Mouse (Mus musculus) cerebellum, adult 9-11 months (tissue): ENCODE results near the gene Hfe2.

Source experiments
- DNase-seq: peaks from one replicate; pipeline ENCODE4 v3.0.0; 2022

Hfe2 gene

DNA sequence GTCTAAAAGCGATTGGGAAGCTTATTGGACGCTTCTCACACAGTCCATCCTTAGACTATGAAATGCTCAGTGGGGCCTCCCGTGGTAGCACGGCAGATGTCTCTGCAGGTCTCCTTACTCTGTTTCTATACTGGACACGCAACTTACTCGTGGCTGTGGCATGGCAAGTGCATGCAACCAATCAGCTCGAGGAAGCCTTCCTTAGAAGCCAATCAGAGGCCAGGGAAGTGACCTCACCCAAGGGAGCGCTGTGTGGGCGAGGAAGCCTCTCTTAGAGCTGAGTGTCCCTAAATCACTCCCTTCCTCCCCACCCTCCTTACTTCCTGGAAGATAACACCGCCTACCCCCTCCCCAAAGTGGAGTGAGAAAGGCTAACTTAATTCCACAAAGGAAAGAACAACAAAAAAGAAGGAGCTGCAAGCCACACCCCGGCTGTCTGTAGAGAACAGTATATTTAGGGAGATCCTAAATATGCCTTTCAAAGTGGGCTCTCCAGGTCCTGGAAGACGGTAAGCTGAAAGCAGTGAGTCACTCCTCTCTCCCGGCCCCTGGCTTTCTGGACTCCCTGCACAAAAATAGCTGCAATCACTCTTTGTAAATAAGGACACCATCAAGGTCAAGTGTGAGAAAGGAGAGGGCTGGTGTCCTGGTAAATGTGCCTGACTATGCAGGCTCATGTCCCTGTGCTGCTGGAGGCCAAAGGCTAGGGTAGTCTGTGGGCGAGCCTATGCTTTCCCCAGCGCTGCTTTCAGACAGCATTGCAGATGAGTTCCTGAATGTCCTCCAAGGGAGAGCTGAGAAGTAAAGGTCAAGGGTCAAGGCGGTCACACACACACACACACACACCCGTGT is 51.9 kb downstream of the Hfe2 start, which contains the start of gene Gm16253:
TSS of gene Gm16253 (plus strand) at position 295 of the 852 bp plus-strand sequence.
- peak; percentile 88 for DNase-seq

DNA sequence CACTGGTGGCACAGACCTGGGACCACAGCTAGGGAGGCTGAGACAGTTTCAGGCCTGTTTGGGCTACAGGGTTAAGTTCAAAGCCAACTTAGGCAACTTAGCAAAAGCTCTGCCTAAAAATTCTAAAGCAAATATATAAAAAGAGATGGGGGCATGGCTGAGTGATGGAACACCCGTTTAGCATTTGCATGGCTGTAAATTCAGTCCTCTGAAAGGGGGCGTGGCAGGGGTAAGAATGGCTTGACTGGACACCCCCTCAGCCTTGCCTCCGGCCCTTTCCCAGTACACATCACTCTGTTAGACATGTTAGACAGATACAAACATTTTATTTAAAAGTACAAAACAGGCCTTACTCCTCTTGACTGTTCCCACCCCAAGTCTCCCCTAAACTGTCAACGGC is 52.6 kb downstream of the Hfe2 start:
- DNase-seq: no peak
